Mouse (Mus musculus) kidney, postnatal 4 days (tissue): Measurements from ENCODE around the gene Srsf4.

Experiments
- DNase-seq, 2 experiments: peaks; one replicate each; pipeline ENCODE4 v3.0.0; 2021; ENCODE audit warnings: mixed read lengths in 2 of 2

Srsf4 gene

DNA sequence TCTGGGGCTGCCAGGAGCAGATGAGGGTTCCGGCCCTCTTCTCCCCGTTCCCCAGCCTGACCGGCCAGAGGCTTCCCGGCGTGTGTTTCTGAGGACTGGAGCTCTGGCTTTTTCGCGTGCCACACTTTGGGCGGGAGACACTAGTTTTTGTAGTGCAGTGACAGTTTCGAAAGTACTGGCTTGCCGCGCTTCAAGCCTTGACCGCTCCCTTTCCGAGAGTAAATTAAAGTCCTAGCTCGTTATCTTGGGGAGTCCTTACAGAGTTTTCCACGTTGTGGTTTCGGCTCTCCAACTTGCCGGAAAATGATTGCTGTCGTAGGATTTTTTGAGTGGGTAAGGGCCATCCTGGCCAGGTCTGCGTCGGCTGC is 736 bp downstream of the Srsf4 start:
- DNase-seq: no peak

- no peak for DNase-seq
Observed at GRCm38 (mm10) chr4:131874567-131874966, 1.1 kb downstream of the Srsf4 start.

GRCm38 (mm10) chr4:131875242-131875641 is 1.8 kb downstream of the Srsf4 start:
- DNase-seq: no peak

DNA sequence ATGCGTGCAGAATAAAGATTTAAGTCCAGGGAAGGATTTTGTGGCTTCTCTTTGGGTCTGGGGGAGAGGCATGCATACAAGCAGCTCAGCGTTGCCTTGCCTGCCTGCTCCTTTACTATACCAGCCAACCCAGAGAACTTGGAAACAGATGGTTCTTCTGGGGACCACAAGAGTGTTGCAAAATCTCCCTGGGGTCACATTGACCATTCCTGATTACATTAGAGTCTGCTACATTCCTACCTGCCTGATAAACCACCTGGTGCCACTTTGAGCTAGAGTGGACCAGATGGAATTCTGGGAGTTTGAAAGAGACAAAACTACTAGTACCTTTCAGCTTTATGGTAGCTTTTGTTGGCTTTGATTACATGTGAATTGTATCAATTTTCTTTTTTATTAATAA is 3.4 kb downstream of the Srsf4 start:
- no peak for DNase-seq

- DNase-seq: no peak
Observed at GRCm38 (mm10) chr4:131879692-131880091, 6.3 kb downstream of the Srsf4 start.

DNA sequence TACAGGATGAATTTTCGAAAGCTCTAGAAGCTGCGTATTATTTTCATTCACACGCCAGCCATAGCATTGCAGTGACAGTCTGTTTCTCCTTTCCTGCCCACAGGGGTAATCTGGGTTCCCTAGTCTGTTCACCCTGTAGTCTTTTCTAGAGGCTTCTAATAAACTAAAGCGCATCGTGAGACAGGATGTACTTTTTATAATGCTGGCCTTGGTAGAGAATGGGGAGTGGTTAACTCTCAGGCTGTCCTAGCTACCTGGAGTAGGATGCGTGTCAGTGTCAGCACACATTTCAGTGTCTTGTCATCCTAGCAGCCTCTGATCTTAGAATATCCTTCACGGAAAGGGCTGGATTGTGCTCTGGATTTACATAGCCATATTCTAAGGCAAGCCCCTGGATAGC is 7.9 kb downstream of the Srsf4 start:
- no peak for DNase-seq

DNA sequence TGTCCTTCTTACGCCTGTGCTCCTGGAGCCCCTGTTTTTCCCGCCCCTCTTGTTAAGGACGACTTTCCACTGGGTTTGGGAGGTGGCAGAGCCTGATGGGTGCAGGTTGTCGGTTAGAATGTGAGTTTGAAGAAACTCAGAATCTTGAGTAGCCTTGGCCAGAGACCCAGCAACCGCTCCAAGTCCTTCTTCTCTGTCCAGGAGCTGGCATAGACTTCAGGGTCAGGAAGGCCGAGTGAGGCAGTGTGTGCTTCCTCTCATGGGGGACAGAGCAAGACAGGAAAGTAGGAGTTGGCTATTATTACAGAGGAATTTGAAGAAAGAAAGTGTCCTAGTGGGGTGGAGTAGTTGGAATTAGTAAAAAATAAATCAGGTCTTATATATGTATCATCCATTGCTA is 10.2 kb downstream of the Srsf4 start:
- DNase-seq: no peak

DNA sequence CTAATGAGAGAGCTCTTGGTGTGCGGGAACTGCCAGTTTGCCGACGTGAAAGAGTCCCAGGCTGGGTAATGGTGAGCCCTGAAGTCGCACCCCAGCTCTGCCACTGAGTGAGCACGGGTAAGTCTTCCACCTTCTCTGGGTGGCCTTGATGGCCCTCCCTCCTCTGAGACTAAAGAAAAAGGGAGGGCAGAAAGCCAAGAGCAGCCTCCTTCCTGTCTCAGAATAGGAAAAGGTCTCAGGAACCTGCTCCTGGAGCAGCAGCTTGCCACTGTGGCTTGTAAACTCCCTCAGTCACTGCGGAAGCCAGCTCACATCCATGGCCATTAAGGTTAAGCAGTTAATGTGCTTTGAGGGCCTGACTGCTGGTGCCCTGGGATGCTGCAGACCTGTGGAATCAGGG is 12.0 kb downstream of the Srsf4 start:
- no peak for DNase-seq

DNA sequence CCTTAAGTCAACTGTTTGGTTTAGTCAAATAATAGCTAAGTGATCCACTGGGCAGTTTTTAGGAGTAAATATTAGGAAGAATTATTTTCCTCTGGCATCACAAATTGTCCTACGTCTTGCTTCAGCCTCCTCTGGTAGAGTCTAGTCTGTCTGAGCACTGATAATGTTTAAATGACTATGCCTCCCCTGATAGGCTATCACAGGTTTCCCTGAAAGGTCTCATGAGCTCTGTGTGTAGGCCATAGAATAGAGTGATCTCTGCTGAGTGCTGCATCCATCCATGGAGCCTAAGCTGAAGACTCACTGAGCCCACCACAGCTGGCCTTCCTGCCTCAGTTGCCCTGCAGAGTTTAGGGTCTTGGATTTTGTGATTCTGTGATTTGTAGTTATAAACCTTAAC is 15.1 kb downstream of the Srsf4 start:
- no peak for DNase-seq

DNA sequence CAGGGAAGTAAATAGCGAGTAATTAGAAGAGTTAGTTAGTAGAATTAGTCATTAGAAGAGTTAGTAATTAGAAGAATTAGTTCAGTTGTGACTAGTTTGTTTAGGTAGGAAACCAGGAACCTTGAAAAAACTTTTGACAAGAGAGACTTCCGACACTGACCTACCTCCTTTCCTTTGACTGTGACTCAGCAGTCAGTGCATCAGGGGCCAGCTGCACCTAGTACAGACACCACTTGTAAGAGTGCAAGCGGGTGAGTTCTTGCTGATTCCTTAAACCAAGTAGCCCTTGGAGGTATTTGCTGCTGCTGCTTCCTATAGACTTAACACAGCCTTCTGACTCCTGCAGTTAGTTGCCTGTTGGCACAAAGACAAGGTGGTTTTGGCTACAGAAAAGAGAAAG is 17.3 kb downstream of the Srsf4 start:
- no peak for DNase-seq

GRCm38 (mm10) chr4:131897109-131897508 is 23.7 kb downstream of the Srsf4 start:
- no peak for DNase-seq

GRCm38 (mm10) chr4:131897787-131898186 is 24.4 kb downstream of the Srsf4 start:
- DNase-seq: peak in 1 of 2 experiments; percentile 36

DNA sequence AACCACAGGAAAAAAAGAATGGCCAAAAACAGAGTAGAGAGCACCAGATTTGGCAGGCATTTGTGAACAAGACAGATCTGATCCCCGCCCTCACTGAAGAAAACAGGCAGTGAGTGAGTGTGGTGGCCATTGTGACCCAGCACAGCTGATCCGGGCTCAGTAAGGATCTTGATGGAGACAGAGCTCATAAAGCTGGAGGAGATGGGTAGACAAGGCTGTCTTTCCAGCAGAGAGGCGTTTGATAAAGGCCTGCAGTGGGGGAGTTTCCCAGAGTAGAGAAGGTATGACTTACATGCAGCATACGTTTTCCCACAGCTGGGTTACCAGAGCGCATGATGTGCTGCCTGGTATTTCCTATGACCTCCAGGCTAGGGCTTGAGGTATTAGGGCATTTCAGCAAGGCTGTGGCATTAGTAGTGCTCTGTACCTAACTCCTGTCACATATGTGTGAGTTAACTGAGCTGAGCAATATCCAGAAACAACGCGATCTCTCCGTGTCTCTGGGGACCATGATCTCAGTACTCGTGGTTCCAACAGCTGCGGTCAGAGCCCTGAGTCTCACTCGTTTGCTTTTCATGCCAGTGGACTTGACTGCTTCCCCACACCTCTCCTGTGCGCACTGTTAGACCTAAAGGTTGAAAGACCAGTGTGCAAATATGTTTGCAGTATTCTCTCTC is 25.2 kb downstream of the Srsf4 start:
- no peak for DNase-seq

GRCm38 (mm10) chr4:131899180-131899554 is 25.8 kb downstream of the Srsf4 start:
- DNase-seq: no peak

DNA sequence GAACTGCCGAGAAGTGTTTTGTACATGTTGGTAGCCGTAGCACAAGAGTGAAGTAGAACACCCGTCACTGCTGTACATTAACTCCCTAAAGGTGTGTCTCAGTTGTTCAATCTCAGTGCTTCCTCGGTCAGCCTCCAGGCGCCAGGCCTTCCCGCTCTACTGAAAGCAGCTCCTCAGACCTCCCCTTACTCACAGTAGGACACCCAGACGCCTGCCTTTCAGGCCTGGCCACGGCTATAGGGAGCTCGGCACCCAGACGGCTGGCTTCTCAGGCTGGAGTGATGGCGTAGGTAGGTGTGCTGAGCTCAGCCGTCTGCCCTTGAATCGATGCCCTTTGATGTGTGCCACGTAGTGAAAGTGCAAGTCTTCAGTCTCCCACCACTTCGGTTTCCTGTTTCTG is 27.7 kb downstream of the Srsf4 start:
- DNase-seq: no peak

DNA sequence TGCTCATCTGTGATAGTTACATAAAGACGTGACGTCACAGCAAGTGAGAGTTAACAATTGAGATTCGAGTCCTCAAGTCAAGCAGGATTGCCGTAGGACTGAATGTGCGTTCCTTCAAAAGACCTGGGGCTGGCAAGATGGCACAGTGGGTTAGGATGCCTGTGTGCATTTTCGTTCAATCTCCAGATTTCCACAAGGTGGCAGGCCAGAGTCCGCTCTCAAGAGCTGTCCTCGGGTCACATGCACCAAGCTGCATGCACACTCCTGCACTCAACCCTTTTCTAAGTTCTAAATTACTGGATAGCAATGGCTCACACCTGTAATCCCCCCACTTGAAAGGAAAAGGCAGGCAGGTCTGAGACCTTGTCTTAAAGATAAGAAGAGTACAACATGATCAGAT is 31.1 kb downstream of the Srsf4 start:
- DNase-seq: peak; percentile 77 to 81

- DNase-seq: no peak
Observed at GRCm38 (mm10) chr4:131906423-131906822, 33.0 kb downstream of the Srsf4 start.

DNA sequence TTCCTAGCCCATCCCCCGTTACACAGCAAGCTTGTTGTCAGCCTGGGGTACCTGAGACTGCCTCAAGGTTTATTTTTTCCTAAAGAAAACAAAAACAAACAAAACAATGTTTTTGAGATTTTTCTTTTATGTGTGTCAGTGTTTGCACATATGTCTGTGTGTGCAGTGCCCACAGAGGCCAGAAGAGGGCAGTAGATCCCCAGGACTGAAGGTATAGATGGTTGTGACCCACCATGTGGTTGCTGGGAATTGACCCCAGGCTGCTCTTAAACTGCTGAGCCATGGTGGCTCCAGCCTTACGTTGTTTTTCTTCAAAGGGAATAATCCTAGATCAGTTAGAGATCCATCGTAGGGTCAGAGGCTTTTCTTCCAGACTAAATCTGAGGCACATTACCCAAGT is 34.5 kb downstream of the Srsf4 start:
- DNase-seq: peak in 1 of 2 experiments; percentile 51

- DNase-seq: peak; percentile 46 to 62
Observed at GRCm38 (mm10) chr4:131910237-131910994, 37.0 kb downstream of the Srsf4 start.

DNA sequence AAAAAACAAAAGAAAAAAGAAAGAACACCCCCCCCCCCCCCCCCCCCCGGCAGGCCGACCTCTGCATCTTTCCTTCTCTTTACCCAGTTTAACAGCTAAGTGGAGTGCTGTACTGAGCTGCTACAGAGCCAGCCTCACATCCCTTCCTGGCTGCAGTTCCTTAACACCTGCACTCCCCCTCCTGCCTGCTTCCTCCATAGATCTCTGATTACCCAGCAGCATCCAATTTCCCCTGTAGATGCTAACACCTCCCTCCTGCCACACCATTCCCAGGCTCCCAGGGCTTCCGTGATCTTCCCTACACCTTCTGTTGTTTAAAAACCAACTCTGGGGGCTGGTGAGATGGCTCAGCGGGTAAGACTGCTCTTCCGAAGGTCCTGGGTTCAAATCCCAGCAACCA is 38.1 kb downstream of the Srsf4 start:
- no peak for DNase-seq

DNA sequence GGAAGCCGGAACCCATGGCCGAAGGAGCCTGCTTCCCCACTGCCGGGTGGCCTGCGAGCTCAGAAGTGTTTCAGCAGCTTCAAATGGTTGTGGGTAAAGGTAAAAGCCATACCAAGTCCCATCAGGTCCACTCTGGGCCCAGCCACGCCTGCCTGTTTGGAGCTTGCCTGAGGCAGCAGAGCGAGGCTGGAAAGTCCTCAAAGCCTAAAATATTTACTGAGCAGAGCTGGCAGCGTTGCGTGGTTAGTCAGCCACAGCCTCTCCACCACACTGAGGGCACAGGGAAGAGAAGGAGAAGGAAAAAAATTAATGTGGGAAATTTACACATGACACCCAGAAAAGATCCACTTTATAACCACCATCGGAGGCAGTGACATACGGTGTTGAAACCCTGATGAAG is 40.1 kb downstream of the Srsf4 start:
- DNase-seq: peak in 1 of 2 experiments; percentile 42

- peak in 1 of 2 experiments; percentile 60 for DNase-seq
Observed at GRCm38 (mm10) chr4:131914046-131914643, 40.7 kb downstream of the Srsf4 start.

DNA sequence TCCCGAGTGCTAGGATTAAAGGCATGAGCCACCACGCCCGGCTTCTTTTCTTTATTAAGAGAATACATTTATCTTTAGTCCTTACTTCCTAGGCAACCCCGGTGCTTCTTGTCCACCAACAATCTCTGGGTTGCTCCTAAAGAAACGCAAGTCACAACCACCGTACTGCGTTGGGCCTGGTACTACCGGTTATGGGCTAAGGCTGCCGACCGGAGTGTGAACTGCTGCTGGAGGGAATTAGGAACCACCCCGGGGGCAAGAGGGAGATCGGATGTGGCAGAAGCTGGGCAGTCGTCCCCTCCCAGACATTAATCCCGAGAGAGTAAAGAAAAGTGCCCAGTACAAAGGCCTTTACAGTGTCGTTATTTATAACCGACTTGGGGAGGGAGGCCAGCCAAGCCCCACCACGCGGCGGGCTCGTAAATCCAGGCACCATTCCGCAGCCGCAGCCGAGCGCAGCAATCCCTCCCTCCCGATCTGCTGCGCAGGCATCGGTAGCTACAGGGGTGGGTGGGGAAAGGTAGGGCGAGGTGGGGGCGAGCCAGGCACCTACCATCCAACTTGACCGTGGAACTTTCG is 41.6 kb downstream of the Srsf4 start:
- DNase-seq: peak; percentile 79 to 88

GRCm38 (mm10) chr4:131915821-131916328 is 42.5 kb downstream of the Srsf4 start:
- DNase-seq: no peak
